ENCODE assay signal across 17 mouse cellular contexts in the genomic region with DNA sequence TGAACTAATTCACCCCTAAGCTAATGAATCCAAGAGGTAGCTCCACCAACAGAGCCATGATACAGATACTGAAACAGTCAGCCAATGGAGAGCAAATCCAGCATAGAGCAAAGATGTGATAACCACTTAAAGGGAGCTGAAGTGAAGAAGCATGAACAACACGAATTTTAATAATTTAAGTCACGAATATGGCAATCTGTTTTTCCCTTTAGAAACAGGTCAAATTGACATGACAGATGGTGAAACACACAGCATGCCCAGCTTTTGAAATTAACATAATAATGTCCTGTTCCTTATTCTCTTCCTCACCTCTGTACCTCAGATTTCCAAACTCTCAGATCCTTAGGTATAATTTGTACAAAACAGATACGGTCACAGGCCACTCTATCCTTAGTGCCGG.
"Had no signal": no experiment of that assay in that cellular context is flagged by ENCODE, and none has a peak within 500 bp of the region (broad histone marks: within the 10 kb centered on the region; RNA-seq: fewer than 3 reads in every experiment).

No protein-coding gene starts in this region.

- H3K4me2 ChIP-seq: limb, embryonic 13.5 days; liver, embryonic 13.5 days; midbrain, embryonic 11.5 days; neural tube, embryonic 12.5 days; neural tube, embryonic 15.5 days had no signal

- H3K27me3 ChIP-seq: limb, embryonic 13.5 days; liver, embryonic 13.5 days; neural tube, embryonic 12.5 days; neural tube, embryonic 15.5 days had no signal

- DNase-seq: kidney, adult 2 months; kidney, postnatal 25 days; layer of hippocampus, adult 9-11 months; liver; liver, embryonic 13.5 days; lung, adult 2 months; lung, postnatal 14 days; lung, postnatal 4 days; thymus, adult 18-20 months; thymus, postnatal 36 days had no signal

- H3K9me3 ChIP-seq: limb, embryonic 10.5 days; limb, embryonic 13.5 days; liver, embryonic 13.5 days; neural tube, embryonic 12.5 days; neural tube, embryonic 15.5 days had no signal

- H3K36me3 ChIP-seq: limb, embryonic 10.5 days; limb, embryonic 13.5 days; liver, embryonic 13.5 days; neural tube, embryonic 12.5 days; neural tube, embryonic 15.5 days had no signal

- H3K4me3 ChIP-seq: layer of hippocampus, adult 2 months; limb, embryonic 10.5 days; limb, embryonic 13.5 days; liver, embryonic 13.5 days; neural tube, embryonic 12.5 days; neural tube, embryonic 15.5 days had no signal

- H3K4me1 ChIP-seq: limb, embryonic 10.5 days; limb, embryonic 13.5 days; liver, embryonic 13.5 days; neural tube, embryonic 12.5 days; neural tube, embryonic 15.5 days had no signal

- H3K9ac ChIP-seq: limb, embryonic 13.5 days; liver, embryonic 13.5 days; neural tube, embryonic 12.5 days; neural tube, embryonic 15.5 days had no signal

- H3K27ac ChIP-seq: kidney, postnatal 0 days; layer of hippocampus, adult 2 months; limb, embryonic 10.5 days; limb, embryonic 13.5 days; liver, embryonic 13.5 days; neural tube, embryonic 12.5 days; neural tube, embryonic 15.5 days had no signal
